Mouse (Mus musculus) CH12.LX (cell line): ENCODE measurements around the gene Gm17349. TPM values are rescaled to one million over a fixed set of nuclear protein-coding genes. Genes with fewer than 3 reads are reported as not detected.

Experiments
- DNase-seq: peaks from one replicate; pipeline ENCODE4 v3.0.0-alpha.2; 2013; ENCODE audit errors: extremely low read depth
- H3K27ac ChIP-seq: 2 replicates; pipeline ENCODE4 v1.5.1; 2012; ENCODE audit warnings: low read depth, mild to moderate bottlenecking, control low read depth, moderate library complexity; ENCODE audit not compliant: insufficient read depth
- H3K27me3 ChIP-seq: replicated peaks from 2 replicates; pipeline ENCODE3; 2012; ENCODE audit warnings: inconsistent platforms
- H3K36me3 ChIP-seq, 2 experiments: replicated peaks in 1 of 2; 2 replicates each; pipeline versions ENCODE3 to v1.6.1; 2012; ENCODE audit warnings: inconsistent platforms in 1 of 2, low read length in 1 of 2, mild to moderate bottlenecking in 1 of 2, mixed read lengths in 1 of 2, moderate library complexity in 1 of 2; ENCODE audit not compliant: control insufficient read depth in 1 of 2, insufficient read depth in 1 of 2
- H3K4me1 ChIP-seq, 2 experiments: 2 replicates each; pipeline ENCODE4 v1.6.1; 2012; ENCODE audit warnings: inconsistent platforms in 1 of 2, moderate library complexity in 1 of 2; ENCODE audit not compliant: insufficient read depth in 2 of 2, control insufficient read depth in 1 of 2
- H3K4me2 ChIP-seq: 2 replicates; pipeline ENCODE4 v1.6.1; 2012; ENCODE audit warnings: low read depth, mild to moderate bottlenecking, control low read depth; ENCODE audit not compliant: poor library complexity, insufficient read depth, severe bottlenecking
- H3K4me3 ChIP-seq, 3 experiments: fragments of 150-350 bp in 1 of 3; sonication (generic) in 1 of 3; replicated peaks in 1 of 3; 2 replicates each; pipeline versions ENCODE3 to v1.5.1; 2011 to 2012; ENCODE audit warnings: low read depth in 2 of 3, low read length in 2 of 3, mild to moderate bottlenecking in 2 of 3, moderate library complexity in 2 of 3, control low read depth in 1 of 3, improper control_type of control experiment in 1 of 3, inconsistent platforms in 1 of 3, mixed read lengths in 1 of 3; ENCODE audit not compliant: poor library complexity in 1 of 3
- H3K79me2 ChIP-seq: replicated peaks from 2 replicates; pipeline ENCODE4 v1.6.1; 2012; ENCODE audit warnings: mild to moderate bottlenecking, moderate library complexity; ENCODE audit not compliant: control insufficient read depth, poor library complexity, insufficient read depth, severe bottlenecking; ENCODE audit errors: extremely low read depth
- H3K9ac ChIP-seq: 2 replicates; pipeline ENCODE4 v1.6.1; 2012; ENCODE audit warnings: low read depth, mild to moderate bottlenecking, control low read depth, moderate library complexity; ENCODE audit not compliant: insufficient read depth
- H3K9me3 ChIP-seq: replicated peaks from 2 replicates; pipeline ENCODE3; 2012; ENCODE audit warnings: low read length, inconsistent platforms, mixed read lengths
- BHLHE40 ChIP-seq: IDR thresholded peaks from 2 replicates; pipeline ENCODE4 v1.6.1; 2011; ENCODE audit warnings: mild to moderate bottlenecking, low read depth, low read length, improper control_type of control experiment
- CTCF ChIP-seq, 2 experiments: IDR thresholded peaks in 1 of 2; conservative IDR thresholded peaks in 1 of 2; 2 replicates each; pipeline ENCODE4 v1.5.1; 2011 to 2012; ENCODE audit warnings: low read depth in 2 of 2, low read length in 2 of 2, improper control_type of control experiment in 1 of 2, inconsistent platforms in 1 of 2, mild to moderate bottlenecking in 1 of 2, moderate library complexity in 1 of 2
- ELF1 ChIP-seq: IDR thresholded peaks from 2 replicates; pipeline ENCODE4 v1.6.1; 2014; ENCODE audit warnings: low read depth, mild to moderate bottlenecking, inconsistent platforms, low read length, improper control_type of control experiment
- GABPA ChIP-seq: IDR thresholded peaks from 2 replicates; pipeline ENCODE4 v1.6.1; 2012; ENCODE audit warnings: low read depth, low read length, improper control_type of control experiment, inconsistent platforms; ENCODE audit not compliant: insufficient replicate concordance
- MYC ChIP-seq: IDR thresholded peaks from 2 replicates; pipeline ENCODE4 v1.6.1; 2011; ENCODE audit warnings: low read depth, mild to moderate bottlenecking, improper control_type of control experiment, low read length
- RAD21 ChIP-seq: IDR thresholded peaks from 2 replicates; pipeline ENCODE4 v1.6.1; 2011; ENCODE audit warnings: low read depth, mild to moderate bottlenecking, low read length, improper control_type of control experiment, moderate library complexity
- TCF12 ChIP-seq: IDR thresholded peaks from 2 replicates; pipeline ENCODE4 v1.6.1; 2014; ENCODE audit warnings: low read depth, mild to moderate bottlenecking, inconsistent platforms, low read length, improper control_type of control experiment
- ZMIZ1 ChIP-seq: IDR thresholded peaks from 2 replicates; pipeline ENCODE4 v1.6.1; 2012; ENCODE audit warnings: low read depth, mild to moderate bottlenecking, inconsistent platforms, low read length, improper control_type of control experiment
- ZNF384 ChIP-seq: IDR thresholded peaks from 2 replicates; pipeline ENCODE4 v1.6.1; 2012; ENCODE audit warnings: low read depth, low read length, improper control_type of control experiment, inconsistent platforms
- dilution Hi-C: fragments of 300-500 bp; cut with MboI; formaldehyde crosslinking; loops from 2 replicates; pipeline ENCODE4 v1.14.3; 2020; ENCODE audit warnings: low sequenced_read_pairs; ENCODE audit not compliant: extremely low pct_unique_long_range_greater_than_20kb, extremely low pct_ligation_motif_present
- in situ Hi-C: fragments of 300-500 bp; cut with MboI; formaldehyde crosslinking; loops from 3 replicates; pipeline ENCODE4 v1.14.3; 2019; ENCODE audit warnings: low sequenced_read_pairs, low pct_ligation_motif_present, low pct_unique_long_range_greater_than_20kb, mixed read lengths
- polyA plus RNA-seq: library from polyadenylated mRNA; unstranded; fragments of >175 nt; gene quantifications from 2 replicates; pipeline ENCODE4 v1.2.1, GENCODE M21; 2012; ENCODE audit warnings: low read depth; ENCODE audit not compliant: insufficient read length
- total RNA-seq, 2 experiments: library from RNA; depleted of rRNA; stranded (reverse); fragments of 300-350 nt in 1 of 2; fragments of >200 nt in 1 of 2; gene quantifications; 2 replicates each; pipeline ENCODE4 v1.2.3; 2012 to 2014

Gene Gm17349
- total and polyA plus RNA-seq, 3 experiments, result 2.1 TPM; not detected in 2

DNA sequence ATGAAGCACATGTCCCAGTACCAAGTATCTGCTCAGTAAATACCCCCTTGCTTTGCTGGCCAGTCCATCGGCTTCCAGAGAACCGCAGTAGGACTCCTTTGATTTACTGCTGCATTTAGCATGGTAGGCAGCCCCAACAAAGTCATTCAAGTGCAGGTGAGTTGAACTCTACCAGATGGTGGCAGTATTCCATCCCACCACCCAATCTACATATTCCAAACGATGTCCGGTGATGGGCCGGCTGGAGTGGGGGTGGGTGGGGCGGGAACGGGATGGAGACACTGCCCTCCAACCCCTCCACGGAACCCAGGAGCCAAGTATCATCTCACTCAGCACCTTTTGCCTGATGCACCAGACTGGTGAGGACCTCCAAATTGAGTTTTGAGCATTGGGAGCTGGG is 52.0 kb downstream of the Gm17349 start:
- TF ChIP-seq ZNF384 (no peak), ZMIZ1 (no peak), CTCF (conservative IDR thresholded peaks at IDR 0.05 in 1 of 2, IDR thresholded peaks at IDR 0.05 in 1 of 2; ENCODE audit: low read depth in 2 of 2, low read length in 2 of 2) (peak in 1 of 2 experiments; percentile 43; a peak in 2 of 4 replicates), BHLHE40 (no peak), ELF1 (no peak), GABPA (no peak), TCF12 (0 out of 2 replicates have a peak, but pooled peaks have one; percentile 16), MYC (no peak), RAD21 (no peak)
- in situ Hi-C loops, result no loop called here
- H3K9ac ChIP-seq, result no peak overlapping the region
- H3K36me3 ChIP-seq, result peaks cover 0 to 2% of the 10 kb centered on the region in 2 experiments
- H3K27me3 ChIP-seq, result peaks cover 30% of the 10 kb centered on the region
- H3K4me3 ChIP-seq, result no peak overlapping the region
- dilution Hi-C loops, result no loop called here
- H3K4me1 ChIP-seq, result peaks cover 3 to 34% of the 10 kb centered on the region in 2 experiments; a peak in 3 of 4 replicates
- H3K27ac ChIP-seq, result no peak overlapping the region
- H3K9me3 ChIP-seq, result no peaks in the 10 kb centered on the region
- no peak for DNase-seq
- peaks cover 28% of the 10 kb centered on the region for H3K79me2 ChIP-seq
- no peak overlapping the region for H3K4me2 ChIP-seq

Other genes with a start within 250 kb of the Gm17349 start
- gene Nckap5l, start 247.7 kb downstream of the Gm17349 start, total RNA-seq (2012; rRNA removed), result 0.88 and 0.89 TPM in 2 replicates
- gene Nckap5l, start 247.7 kb downstream of the Gm17349 start, total RNA-seq (2014; rRNA removed), result 0.45 and 0.75 TPM in 2 replicates
- gene Nckap5l, start 247.7 kb downstream of the Gm17349 start, polyA plus RNA-seq, result 6.6 and 6.8 TPM in 2 replicates
- 13.4 and 14.2 TPM in 2 replicates for gene Bcdin3d, start 230.8 kb downstream of the Gm17349 start, total RNA-seq (2012; rRNA removed)
- gene Bcdin3d, start 230.8 kb downstream of the Gm17349 start, total RNA-seq (2014; rRNA removed), result 13.8 and 15.3 TPM in 2 replicates
- 13.8 and 16.1 TPM in 2 replicates for gene Bcdin3d, start 230.8 kb downstream of the Gm17349 start, polyA plus RNA-seq
- gene Faim2, start 177.3 kb downstream of the Gm17349 start, total RNA-seq (2012; rRNA removed), result 0.08 and 0.17 TPM in 2 replicates
- not detected in 2 replicates for gene Faim2, start 177.3 kb downstream of the Gm17349 start, total RNA-seq (2014; rRNA removed)
- gene Faim2, start 177.3 kb downstream of the Gm17349 start, polyA plus RNA-seq, result 0.03 TPM in 1 of 2 replicates, not detected in the other
- gene Aqp2, start 126.4 kb downstream of the Gm17349 start, total RNA-seq (2012; rRNA removed), result not detected in 2 replicates
- gene Aqp2, start 126.4 kb downstream of the Gm17349 start, total RNA-seq (2014; rRNA removed), result not detected in 2 replicates
- gene Aqp2, start 126.4 kb downstream of the Gm17349 start, polyA plus RNA-seq, result not detected in 2 replicates
- gene Aqp5, start 114.7 kb downstream of the Gm17349 start, total RNA-seq (2012; rRNA removed), result not detected in 2 replicates
- gene Aqp5, start 114.7 kb downstream of the Gm17349 start, total RNA-seq (2014; rRNA removed), result not detected in 2 replicates
- gene Aqp5, start 114.7 kb downstream of the Gm17349 start, polyA plus RNA-seq, result not detected in 2 replicates
- not detected in 2 replicates for gene Aqp6, start 104.1 kb downstream of the Gm17349 start, total RNA-seq (2012; rRNA removed)
- gene Aqp6, start 104.1 kb downstream of the Gm17349 start, total RNA-seq (2014; rRNA removed), result not detected in 2 replicates
- gene Aqp6, start 104.1 kb downstream of the Gm17349 start, polyA plus RNA-seq, result not detected in 2 replicates
- 97.9 and 108 TPM in 2 replicates for gene Racgap1, start 53.8 kb downstream of the Gm17349 start, total RNA-seq (2012; rRNA removed)
- gene Racgap1, start 53.8 kb downstream of the Gm17349 start, total RNA-seq (2014; rRNA removed), result 130 and 143 TPM in 2 replicates
- 131 and 151 TPM in 2 replicates for gene Racgap1, start 53.8 kb downstream of the Gm17349 start, polyA plus RNA-seq
- gene Asic1, start 35.1 kb downstream of the Gm17349 start, total RNA-seq (2012; rRNA removed), result 0.46 and 0.47 TPM in 2 replicates
- gene Asic1, start 35.1 kb downstream of the Gm17349 start, total RNA-seq (2014; rRNA removed), result not detected in 2 replicates
- gene Asic1, start 35.1 kb downstream of the Gm17349 start, polyA plus RNA-seq, result 0.80 and 0.94 TPM in 2 replicates
- 17.9 and 19.9 TPM in 2 replicates for gene Smarcd1, start 3.4 kb downstream of the Gm17349 start, total RNA-seq (2012; rRNA removed)
- 10.5 and 12.5 TPM in 2 replicates for gene Smarcd1, start 3.4 kb downstream of the Gm17349 start, total RNA-seq (2014; rRNA removed)
- gene Smarcd1, start 3.4 kb downstream of the Gm17349 start, polyA plus RNA-seq, result 56.5 and 69.9 TPM in 2 replicates
- gene Gpd1, start 12.0 kb upstream of the Gm17349 start, total RNA-seq (2012; rRNA removed), result 0.17 and 0.25 TPM in 2 replicates
- gene Gpd1, start 12.0 kb upstream of the Gm17349 start, total RNA-seq (2014; rRNA removed), result 0.12 and 0.24 TPM in 2 replicates
- gene Gpd1, start 12.0 kb upstream of the Gm17349 start, polyA plus RNA-seq, result 0.26 and 0.56 TPM in 2 replicates
- 112 and 140 TPM in 2 replicates for gene Cox14, start 20.1 kb upstream of the Gm17349 start, total RNA-seq (2012; rRNA removed)
- 98.8 and 106 TPM in 2 replicates for gene Cox14, start 20.1 kb upstream of the Gm17349 start, total RNA-seq (2014; rRNA removed)
- 119 and 140 TPM in 2 replicates for gene Cox14, start 20.1 kb upstream of the Gm17349 start, polyA plus RNA-seq
- 45.0 and 48.9 TPM in 2 replicates for gene Cers5, start 67.4 kb upstream of the Gm17349 start, total RNA-seq (2012; rRNA removed)
- 140 and 149 TPM in 2 replicates for gene Cers5, start 67.4 kb upstream of the Gm17349 start, total RNA-seq (2014; rRNA removed)
- gene Cers5, start 67.4 kb upstream of the Gm17349 start, polyA plus RNA-seq, result 83.7 and 94.3 TPM in 2 replicates
- gene Lima1, start 170.0 kb upstream of the Gm17349 start, total RNA-seq (2012; rRNA removed), result 16.8 and 18.7 TPM in 2 replicates
- 10.0 and 10.3 TPM in 2 replicates for gene Lima1, start 170.0 kb upstream of the Gm17349 start, total RNA-seq (2014; rRNA removed)
- 24.4 and 26.9 TPM in 2 replicates for gene Lima1, start 170.0 kb upstream of the Gm17349 start, polyA plus RNA-seq